Mouse (Mus musculus): Measurements from ENCODE around the gene Scn11a.

Scn11a gene

DNA sequence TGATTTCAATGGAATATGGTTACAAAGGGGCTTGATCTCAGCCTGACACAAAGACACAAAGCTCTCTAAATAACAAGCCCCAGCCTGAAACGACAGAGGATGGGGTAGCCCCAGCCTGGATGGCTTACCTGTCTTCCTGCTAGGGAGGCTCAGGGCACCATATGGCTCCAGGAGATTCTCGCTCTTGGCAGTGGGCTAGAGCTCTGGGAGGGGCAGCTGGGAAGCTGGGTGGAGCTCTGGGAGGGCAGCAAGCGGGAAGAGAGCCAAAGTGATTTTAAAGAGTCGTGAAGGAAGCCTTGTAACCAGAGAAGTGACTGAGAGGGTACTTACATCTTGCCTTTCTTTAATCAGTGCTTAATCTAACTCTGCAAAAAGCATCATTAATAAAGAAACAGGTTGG lies at the start of gene Scn11a:
Scn11a (minus strand) TSS at position 160 of the 400 bp plus-strand sequence.
- DNase-seq (ENCODE audit: low spot score), result no peak

DNA sequence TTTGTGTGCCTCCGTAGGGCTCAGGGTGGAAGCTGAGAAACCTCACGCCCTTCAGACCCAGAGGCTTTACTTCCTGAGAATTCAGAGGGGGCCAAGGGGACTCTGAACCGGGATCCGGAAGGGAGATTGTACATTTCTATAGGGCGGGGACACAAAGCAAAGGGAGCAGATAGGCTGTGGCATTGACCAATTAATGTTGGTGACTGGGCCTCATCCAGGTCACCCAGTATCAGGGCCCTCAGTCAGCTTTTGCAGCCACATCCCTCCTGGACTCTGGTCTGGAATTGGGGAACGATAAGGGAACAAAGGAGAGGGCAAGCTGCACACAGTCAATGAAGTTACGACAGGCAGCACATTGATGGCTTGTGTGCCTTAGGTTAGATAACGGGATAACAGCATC lies 28.9 kb upstream of the Scn11a start:
- no peak for DNase-seq (ENCODE audit: low spot score)

DNA sequence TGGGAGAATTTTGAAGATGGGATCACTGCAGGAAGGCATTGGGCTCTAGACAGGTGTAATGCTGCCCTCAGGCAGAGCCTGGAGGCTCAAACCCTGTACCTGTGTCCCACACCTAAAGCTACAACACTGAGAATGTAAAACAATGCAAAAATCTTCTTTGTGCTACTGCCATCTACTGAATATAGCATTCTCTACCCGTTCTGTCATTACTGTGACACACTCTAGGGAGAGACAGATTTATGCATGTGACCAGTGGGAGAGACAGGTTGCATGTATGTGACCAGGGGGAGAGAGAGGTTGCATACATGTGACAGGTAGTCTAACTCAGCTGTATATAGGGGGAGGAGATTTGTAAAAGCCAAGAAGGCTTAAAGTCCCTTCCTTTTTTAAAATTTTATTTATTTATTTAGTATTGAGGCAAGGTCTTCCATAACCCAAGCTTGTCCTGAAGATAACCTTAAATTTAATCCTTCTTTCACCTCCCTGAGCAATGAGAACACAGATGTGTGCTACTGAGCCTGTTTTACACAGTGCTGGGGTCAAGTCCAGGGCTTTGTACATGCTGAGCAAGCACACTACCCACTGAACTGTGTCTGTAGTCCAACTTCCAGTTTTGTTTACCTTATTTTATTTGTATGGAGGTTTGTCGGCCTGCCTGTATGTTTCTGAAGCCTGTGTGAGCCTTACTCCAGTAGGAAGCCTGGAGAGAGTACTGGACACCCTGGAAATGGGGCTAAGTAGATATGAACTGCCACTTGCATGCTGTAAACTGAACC lies 28.0 kb upstream of the Scn11a start:
- no peak for DNase-seq (ENCODE audit: low spot score)

DNA sequence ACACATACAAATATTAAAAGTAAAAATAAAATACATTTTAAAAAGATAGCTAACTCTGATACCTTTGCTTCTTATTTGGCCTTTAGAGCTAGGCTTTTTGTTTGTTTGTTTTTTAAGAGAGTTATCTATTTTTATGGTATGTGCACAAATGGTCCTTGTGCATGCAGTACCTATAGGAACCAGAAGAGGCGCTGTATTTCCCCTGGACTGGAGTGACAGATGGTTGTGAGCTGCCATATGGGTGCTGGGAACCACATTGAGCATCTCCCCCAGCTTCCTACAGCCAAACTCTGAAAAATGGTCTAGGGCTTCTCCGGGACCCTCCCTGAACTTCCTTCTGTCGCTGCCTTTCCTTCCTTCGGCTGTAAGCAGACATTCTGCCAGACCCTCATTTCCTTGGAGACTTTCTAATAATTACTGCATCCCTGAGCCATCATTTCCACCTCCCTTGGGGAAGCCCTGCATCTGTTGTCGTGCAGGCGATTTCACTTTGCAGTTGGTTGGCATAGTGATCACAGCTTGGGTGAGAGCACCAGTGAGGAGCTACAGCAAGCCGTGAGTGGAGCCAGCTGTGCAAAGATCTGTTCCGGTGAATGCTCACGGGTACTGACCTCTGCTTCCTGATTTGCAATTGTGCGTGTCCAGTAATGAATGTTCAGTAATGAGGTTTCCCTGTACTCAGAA lies 27.2 kb upstream of the Scn11a start:
- DNase-seq (ENCODE audit: low spot score), result no peak

DNA sequence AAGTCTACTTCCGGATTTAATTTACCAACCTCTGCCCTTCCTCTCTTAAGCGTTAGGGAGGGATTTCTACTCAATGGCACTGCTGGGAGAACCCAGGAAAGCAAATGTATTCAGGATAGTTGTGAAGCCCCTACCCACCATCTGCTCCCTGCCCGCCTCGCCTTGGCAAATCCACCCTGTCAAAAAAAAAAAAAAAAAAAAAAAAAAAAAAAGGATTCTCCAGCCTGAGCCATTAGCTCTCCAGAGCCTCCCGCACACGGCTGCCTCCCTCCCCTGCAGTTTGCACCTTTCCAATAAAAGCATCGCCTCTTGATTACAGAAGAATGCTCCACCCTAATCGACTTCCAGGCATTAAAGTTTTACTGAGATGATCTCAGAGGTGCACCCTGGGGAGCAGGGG lies 24.0 kb upstream of the Scn11a start:
- no peak for DNase-seq (ENCODE audit: low spot score)

DNA sequence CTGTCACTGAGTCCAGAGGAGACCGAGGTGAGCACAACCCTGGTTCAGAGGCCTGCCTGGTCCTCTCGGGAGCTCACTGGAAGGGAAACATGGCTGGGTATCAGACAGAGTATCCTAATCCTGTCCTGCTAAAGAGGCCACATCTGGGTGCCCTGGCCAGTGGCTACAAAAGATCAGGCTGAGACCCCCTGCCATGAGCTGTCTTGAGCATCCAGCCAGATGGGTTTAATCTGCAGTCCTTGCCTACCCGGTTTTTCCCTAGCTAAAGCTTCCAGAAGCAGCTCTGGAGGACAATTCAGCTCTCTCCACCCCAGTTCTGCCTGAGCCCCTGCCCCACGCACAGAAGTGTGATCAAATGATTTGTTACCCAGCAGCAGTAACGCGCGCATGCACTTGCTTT lies 23.4 kb upstream of the Scn11a start:
- DNase-seq (ENCODE audit: low spot score), result no peak

DNA sequence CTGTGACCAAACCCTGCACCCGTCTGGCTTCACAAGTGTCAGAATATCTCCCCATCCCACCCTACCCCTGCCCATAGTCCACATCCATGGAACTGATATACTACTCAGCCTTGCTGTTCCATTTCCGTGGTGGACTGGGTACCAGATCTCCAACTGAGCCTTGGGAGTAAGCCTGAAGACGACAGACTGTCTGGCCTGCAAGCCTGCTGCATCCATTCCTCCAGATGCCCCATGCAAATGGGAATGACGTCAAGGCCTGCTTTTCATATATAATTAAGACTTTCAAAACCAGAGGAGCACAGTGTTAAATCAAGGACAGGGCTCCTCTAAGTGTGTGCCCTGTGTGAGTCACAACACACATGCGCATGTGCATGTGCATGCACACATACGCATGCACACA lies 21.9 kb upstream of the Scn11a start:
- no peak for DNase-seq (ENCODE audit: low spot score)

DNA sequence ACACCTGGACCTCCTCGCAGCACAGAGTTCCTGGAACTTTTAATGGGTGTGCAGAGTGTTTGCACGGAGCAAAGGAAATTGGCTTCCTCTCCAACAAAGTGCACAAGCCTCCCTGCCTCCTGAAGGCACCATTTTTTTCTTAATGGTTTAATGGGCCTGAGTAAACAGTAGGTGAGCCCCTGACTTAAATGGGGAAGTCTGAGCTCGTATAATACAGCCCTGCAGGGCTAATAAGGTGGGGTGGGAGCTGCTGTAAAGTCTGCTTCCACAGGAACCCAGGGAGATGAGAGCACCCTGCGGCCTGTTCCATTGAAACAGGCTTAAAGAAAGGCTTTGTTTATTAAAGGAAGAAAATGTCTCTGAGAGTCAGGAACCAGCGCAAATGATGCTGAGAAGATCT lies 19.5 kb upstream of the Scn11a start:
- no peak for DNase-seq (ENCODE audit: low spot score)

DNA sequence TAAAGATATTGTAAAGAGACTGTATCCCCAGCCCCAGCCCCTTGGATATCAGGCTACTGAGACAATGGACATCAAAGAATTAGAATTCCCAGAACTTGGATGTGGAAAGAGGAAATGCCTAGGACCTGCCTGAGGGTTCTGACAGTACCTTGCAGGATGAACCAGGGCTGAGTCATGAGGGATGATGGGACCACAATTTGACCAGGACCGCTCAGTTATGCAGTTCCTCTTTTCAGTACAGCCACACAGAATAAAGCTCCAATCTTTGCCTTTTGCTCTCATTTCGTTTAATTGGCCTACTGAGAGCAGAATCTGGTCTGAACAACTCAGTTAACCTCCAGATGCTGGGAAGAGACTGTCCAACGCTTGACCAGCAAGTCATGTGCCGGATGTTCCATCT lies 18.3 kb upstream of the Scn11a start:
- DNase-seq (ENCODE audit: low spot score), result no peak

DNA sequence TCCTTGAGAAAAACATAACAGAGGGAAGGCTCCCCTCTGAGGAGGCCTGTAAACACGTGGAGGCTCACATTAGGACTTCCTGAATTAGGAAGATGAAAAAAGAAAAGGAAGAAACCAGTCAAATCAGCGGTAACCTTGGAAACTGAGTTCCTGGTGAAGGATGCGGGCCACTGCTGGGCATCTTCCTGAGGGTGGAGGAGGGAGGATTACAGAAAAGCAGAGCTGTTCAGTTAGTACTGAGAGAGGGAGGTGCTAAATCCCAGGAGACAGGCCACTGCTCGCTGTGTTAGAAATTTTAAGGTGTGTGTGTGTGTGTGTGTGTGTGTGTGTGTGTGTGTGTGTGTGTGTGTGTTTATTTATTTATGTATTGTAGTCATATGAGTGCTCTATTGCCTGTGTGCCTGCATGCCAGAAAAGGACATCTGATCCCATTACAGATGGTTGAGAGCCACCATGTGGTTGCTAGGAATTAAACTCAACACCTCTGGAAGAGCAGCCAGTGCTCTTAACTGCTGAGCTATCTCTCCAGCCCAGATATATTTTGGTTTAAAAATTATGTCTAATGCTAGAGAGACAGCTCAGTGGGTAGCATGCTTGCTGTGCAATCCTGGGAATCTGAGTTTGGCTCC lies 17.4 kb upstream of the Scn11a start:
- no peak for DNase-seq (ENCODE audit: low spot score)

DNA sequence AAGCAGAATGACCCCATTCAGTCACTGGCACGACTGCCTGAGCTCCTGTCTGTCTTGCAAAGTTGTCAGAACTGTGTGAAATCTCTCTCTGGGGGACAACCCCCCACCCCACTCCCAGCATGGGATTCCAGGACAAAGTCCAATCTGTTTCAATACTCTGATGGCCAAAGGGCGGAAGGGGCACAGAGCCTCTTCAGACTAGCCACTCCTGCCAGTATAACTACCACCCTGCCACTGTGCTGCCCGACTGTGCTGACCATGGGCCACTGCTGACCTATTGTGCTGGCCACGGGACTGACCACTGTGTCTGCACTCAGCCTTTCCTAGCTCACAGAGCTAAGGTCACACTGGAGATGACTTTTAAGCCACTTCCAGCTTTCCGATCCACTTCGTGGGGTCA lies 16.8 kb upstream of the Scn11a start:
- DNase-seq (ENCODE audit: low spot score), result no peak

DNA sequence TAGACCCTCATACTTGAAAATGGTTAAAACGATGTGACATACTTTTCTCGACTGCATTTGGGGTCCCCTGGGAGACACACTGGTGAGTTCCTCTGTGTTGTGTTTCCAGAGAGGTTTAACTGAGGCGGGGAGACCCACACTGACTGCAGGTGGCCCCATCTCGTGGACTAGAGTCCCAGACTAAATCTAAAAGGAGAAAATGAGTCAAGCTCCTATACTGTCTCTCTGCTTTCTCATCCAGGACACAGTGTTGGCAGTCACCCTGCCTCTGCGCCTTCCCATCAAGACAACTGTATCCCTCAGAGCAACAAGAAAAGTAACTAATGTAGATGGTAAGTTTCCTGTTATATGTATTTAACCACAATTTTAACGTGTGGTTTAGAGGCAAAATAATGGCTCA lies 15.9 kb upstream of the Scn11a start:
- DNase-seq (ENCODE audit: low spot score), result no peak

DNA sequence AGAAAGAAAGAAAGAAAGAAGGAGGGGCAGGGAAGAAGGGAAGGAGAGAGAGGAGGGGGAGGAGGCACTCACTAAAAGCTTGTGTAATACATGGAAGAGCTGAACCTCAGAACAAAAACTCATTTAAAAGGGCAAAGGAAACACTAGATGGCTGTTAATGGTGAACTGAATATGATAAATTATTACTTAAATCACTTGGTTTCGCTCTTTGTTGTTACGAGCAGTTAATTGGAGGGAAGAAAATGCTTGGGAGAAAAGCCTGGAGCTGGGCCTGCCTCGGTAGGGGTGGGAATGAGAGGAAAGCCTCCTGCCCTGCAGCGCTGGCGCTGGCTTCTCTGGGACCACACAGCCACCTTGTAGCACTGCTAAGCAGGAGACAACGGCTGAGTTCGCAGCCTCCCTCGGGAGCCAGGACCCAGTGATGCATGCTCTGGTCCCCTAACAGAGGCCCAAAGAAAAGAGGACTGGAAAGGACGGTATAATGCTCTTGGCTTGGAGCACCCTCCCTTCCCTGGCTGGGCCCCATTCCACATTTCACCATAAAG lies 10.4 kb upstream of the Scn11a start:
- no peak for DNase-seq (ENCODE audit: low spot score)

DNA sequence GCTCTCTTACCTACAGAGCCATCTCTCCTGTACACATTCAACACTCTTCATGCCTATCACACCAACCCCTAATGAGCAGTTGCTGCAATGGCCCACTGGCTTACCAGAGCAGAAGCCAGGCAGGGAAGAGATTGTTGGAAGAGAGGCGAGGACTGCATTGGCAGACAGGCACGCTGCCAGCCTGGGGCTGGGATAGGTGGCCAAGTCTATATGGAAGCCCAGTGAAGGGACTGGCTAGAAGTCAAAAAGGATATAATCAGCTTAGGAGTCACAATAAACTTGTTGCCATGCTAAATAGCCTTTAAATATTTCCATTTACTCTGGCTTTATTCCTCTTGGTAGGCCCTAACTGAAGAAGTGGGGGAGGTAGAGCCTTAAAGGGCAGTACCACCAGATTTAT lies 5.7 kb upstream of the Scn11a start:
- no peak for DNase-seq (ENCODE audit: low spot score)

DNA sequence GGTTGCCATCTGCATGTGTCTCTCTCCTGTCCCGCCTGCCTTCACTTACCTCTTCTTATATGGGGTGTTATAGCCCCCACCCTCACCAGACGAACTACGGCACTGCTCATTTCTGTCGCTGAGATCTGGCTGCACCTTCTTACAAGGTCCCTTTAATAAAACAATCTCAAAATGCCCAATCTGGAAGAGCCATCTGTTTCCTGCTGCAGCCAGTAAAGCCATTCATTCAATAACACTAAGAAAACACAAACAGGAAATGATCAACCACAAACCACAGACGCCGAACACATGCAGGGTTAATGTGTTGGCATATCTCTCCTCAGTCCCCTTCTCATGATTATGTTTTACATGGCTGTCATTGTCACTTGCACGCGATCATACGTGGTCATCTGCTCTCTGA lies 1.5 kb downstream of the Scn11a start:
- DNase-seq (ENCODE audit: low spot score), result no peak

DNA sequence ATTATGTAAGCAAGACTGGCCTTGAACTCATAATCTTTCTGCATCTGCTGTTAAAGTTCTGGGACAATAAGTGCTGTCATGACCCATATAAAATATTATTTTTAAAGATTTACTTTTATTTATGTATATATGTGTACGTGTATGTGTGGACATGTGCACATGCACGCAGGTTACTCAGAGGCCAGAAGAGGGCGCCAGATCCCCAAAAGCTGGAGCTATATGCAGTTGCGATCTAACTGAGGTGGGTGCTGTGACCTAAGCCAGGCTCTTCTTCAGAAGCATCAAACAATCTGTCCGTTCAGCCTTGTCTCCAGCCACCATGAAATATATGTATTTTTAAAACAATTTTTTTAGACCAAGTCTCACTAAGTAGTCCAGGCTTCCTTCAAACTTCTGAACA lies 11.6 kb downstream of the Scn11a start:
- no peak for DNase-seq (ENCODE audit: low spot score)

DNA sequence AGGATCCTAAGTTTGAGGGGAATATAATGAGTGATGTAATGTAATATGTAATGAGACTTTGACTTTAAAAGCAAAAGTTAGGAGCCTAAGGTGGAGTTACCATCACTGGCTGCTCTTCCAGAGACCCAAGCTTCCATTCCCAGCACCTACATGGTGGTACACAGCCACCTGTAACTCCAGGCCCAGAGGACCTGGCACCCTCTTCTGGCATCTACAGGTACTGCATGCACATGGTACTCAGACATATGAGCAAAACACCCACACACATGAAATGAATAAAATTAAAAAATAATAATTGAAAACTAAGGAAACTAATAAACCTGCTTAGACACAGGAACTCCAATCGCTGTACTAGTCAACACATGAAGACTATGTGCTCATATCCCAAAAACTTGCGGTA lies 18.8 kb downstream of the Scn11a start:
- DNase-seq (ENCODE audit: low spot score), result no peak

DNA sequence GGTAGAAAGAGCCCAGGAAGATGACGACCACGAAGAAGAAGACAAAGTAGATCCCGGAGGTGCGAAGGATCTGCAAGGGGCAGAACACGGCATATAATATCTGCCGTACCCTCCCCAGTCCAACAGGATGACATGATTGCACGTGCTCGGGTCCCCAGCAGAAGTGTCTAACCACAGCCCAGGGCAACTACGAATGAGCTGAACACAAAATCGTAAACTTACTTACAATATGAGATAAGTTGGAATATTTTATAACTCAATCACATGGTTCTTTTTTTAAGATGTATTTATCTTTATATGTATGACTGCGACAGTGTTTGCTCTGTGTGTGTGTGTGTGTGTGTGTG lies 20.8 kb downstream of the Scn11a start:
- no peak for DNase-seq (ENCODE audit: low spot score)

DNA sequence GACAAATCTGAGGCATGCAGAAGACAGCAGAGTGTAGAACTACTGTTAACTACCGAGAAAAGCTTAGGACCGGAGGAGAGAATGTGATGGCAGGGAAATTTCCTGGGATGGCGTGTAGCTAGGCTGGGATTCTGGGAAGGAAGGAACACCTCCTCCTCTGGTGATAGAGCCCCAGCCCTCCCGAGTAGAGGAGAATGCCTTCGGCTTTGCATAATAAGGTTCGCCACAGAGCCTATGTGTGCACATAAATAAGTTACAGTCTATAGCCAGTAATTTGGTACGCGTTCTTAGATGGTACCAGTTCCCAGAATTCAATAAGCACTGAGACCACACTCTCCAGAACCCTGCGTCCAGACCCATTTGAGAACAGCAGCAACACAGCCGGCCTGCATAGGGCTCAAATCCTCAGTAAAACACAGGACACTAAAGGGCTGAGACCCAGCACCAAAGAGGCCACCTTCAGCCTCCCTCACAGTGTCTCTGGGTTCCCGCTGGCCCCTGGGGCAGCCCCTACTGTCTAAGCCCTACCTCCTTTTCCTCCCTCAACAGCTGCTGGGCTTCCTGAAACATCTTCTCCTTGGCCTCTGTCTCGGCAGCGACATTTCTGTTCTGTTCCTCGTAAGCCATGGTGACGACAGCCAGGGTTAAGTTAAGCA lies 21.3 kb downstream of the Scn11a start:
- DNase-seq (ENCODE audit: low spot score), result no peak

DNA sequence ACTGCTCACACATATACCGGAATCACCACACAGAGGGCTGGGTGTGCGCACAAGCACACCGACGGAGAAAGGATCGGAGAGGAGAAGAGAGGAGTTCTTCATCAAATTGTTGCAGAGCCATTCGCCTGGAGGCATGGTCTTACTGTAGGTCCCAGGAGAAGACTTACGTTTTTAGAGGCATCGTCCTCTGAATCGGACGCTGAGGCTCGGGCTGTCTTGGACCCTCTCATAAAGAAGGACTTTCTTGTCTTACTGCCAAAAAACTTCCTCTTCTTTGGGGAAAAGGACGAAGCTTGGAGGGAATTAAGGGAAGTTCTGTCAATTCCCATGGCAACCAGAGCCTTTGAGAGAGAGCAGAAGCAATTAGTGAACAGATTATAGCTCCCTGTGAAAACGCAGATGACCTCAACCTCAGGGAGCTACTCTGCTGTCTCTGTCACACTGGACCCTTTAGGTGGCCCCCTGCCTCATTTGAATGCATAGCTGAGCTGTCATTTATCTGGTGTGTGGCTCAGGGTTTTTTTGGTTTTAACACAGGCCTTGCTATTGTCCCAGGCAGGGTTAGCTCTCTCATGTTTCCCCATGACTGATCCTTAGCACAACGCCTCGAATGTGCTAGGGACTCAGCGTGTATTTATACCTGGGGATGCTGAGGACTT lies 22.0 kb downstream of the Scn11a start:
- DNase-seq (ENCODE audit: low spot score), result no peak

DNA sequence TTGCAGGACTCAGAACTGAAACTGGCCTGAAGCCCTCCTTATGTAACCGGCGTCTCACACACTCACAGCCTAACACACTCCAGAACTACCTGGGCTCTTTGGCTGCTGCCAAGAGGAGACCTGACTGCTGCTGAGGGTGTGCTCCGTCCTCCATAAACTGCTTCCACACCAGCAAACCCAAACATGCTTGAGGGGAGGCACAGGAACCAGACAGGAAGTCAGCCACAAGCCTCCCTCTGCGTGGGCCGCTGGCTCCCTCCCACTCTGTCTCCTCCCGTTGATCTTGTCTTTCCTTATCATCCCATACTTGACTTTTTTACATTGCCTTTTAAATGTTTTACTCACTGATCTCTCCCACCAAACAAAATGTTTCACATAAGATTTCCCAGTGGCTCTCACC lies 23.8 kb downstream of the Scn11a start:
- DNase-seq (ENCODE audit: low spot score), result peak; percentile 18

DNA sequence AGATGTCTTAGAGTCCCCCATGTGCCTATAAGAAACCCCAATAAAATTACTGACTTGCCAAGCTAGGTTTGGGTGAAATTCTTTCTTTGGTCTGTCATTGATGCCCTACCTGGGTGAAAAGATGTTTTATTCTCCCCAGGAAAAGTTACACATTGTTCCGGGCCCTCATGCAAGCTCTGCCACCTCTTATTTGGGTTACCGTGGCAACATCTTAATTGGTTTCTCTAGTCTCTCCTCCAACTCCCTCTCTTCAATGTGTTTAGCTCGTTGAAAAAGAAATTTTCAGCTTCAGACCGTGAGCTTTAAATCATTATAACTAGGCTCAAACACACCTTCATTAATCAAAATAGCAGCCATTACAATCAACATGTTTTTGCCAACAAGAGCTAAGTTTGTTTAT lies 28.5 kb downstream of the Scn11a start:
- no peak for DNase-seq (ENCODE audit: low spot score)
